Mouse (Mus musculus) embryo, embryonic 10 days (tissue): Measurements from ENCODE around the gene Hhex.

Source experiments
- DNase-seq: peaks from one replicate; pipeline ENCODE4 v3.0.0-alpha.2; 2015; ENCODE audit warnings: low spot score

Hhex gene

DNA sequence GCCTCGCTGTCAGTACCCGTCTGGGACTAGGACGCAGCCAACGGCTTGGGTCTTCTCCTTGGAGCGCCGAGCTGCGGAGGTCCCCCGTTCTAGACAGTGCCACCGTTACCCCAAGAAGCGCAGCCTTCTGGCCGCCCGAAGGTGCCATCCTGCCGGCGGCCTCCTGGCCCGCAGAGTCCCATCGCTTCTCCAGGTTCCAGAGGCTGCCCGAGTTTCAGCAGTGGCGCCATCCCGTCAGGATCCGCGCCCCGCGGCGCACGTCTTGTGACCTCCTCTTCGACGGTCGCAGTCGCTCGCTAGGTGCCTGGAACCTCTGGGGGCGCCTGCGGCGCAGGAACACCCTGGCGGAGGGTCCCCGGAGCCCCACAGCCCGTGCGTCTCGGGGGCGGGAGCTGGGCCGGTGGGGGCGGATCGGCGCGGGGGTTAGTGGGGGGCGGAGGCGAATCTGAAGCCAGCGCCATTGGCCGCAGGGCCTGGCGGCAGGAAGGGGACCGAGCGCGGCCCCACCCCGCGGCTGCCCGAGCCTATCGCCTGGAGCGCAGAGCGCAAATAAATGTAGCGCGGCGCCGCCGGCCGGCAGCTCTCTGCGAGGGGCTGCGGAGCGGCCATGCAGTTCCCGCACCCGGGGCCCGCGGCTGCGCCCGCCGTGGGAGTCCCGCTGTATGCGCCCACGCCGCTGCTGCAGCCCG is at the start of gene Hhex:
Gene Hhex, plus strand, starts transcription at position 548 of the 689 bp plus-strand sequence.
- DNase-seq, result peak; percentile 62

DNA sequence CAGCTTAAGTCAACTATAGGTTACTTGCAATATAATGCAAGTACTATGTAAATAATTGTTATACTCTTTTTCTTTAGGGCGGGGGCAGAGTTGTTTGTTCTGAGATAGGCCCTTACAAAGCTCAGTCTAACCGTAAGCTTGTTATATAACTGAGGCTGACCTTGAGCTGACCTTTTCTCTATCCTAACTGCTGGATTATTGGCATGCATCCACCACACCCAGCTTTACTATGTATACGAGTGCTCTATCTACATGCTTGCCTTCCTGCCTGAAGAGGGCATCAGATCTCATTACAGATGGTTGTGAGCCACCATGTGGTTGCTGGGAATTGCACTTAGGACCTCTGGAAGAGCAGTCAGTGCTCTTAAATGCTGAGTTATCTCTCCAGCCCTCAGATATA is 48.5 kb upstream of the Hhex start:
- DNase-seq, result no peak

DNA sequence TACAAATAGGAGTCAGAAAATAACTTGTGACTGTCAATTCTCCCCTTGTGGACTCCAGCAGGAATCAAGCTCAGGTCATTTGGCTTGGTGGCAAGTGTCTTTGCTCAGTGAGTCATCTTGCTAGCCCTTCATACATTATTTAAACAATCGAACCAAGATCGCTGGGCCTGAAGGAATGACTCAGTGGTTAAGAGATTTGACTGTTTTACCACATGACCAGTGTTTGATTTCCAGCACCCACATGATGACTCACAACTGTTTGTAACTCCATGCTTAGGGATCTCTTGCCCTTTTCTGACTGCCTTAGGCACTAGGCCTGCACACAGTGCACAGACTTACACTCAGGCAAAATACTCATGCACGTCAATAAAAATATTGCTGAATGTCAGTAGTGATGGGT is 42.7 kb upstream of the Hhex start:
- DNase-seq, result no peak

DNA sequence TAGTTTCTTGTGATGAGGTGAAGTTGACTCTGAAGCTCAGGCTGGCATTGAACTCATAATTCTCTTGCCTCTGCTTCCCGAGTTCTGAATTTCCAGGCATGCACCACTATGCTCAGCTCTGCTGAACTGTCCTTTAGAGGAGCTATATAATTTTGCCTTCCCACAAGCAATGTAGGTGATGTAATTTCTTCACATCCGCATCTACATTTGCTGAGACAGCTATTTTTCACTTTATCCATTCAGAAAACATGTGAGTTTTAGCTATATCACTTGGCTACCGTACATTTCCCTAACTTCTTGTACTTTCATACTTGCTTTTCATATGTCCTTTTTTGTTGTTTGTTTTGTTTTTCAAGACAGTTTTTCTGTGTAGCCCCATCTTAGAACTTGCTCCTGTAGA is 38.3 kb upstream of the Hhex start:
- no peak for DNase-seq

DNA sequence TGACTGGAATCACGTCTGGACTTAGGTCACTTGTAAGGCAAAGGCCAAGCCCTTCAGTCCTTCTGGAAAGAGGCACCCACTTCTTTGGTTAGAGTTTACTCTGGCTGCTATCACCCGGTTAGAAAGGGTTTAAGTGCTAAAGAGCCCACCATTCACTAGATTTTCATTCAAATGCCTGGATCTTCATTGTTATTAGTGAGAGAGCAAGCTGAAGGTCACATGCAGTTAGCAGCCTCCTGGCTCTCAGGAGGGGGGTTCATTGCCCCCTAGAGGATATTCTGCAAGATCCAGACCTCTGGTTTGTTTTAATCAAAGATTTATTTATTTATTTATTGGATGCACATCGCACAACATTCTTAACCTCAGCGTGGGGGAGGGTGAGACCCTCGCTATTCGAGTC is 33.7 kb upstream of the Hhex start:
- DNase-seq, result no peak

DNA sequence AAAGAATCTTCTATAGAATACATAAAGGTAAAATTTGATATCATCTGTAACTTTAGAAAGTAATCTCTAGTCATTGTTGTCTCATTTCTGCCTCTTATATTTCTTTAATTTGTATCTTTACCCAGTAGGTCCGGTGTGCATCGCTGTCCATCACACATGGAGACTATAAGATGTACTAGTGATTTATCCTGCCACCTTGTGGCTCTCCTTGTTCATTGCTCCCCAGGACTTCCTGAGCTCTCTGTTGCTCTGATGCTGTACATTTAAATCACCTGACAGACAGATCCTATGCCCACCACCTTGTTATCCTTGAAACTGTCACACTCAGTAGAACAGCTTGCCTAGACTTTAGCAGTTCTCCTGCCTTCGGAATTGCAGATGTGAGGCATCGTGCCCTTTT is 16.3 kb upstream of the Hhex start:
- peak; percentile 40 for DNase-seq

DNA sequence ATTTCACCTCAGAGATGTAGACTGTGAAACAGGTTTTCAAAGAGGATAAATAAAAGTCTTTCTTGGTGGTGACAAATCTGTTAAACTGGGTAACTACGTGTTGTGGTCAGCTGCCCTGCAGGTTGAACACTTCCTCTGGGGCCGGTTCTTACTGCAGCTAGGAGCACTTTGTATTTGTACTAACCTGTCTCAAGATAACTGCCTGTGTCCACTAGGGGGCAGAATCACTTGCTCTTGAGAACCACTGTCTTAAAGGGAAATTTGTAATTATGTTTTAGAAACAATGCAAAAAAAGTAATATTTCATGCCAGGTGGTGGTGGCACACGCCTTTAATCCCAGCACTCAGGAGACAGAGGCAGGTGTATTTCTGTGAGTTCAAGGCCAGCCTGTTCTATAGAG is 15.0 kb upstream of the Hhex start:
- DNase-seq, result peak; percentile 85

DNA sequence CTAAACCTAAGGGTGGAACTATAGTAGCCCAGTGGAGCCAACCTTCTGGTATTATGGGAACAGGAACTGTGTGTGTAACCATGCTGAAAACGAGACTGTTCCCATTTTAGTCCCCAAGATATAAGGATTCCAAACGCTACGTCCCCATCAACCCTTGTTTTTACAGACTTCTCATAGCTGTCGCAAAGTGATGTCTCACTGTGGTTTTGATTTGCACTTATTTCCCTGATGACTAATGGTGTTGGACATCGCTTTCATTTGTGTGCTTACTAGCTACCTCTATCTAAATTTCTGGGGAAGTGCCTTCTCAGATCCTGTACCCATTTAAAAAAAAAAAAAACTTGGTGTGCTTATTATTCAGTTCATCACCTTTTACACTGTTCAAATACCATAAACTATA is 6.0 kb upstream of the Hhex start:
- DNase-seq, result no peak

DNA sequence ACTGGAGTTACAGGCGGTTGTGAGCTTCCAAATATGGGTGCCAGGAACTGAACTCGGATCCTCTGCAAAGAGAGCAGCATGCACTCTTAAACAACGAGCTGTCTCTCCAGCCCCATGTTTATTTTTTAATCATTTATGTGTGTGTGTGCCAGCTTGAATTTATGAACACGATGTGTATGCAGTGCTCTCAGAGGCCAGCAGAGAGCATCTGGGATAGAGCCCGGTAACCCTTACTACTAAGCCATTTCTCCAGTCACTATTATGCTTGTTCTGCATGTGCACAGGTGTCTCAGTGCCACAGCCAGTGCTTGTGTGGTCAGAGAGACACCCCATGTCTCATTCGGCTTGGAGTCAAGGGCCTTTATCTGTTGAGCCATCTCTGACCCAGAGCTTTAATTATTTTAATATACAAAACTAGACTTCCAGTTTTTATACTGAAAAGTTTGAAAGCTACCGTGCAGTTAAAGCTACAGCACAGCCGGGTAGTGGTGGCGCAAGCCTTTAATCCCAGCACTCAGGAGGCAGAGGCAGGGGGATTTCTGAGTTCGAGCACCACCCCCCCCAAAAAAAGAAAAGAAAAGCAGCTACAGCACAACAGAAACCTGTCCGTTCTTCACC is 3.4 kb upstream of the Hhex start:
- DNase-seq, result no peak

DNA sequence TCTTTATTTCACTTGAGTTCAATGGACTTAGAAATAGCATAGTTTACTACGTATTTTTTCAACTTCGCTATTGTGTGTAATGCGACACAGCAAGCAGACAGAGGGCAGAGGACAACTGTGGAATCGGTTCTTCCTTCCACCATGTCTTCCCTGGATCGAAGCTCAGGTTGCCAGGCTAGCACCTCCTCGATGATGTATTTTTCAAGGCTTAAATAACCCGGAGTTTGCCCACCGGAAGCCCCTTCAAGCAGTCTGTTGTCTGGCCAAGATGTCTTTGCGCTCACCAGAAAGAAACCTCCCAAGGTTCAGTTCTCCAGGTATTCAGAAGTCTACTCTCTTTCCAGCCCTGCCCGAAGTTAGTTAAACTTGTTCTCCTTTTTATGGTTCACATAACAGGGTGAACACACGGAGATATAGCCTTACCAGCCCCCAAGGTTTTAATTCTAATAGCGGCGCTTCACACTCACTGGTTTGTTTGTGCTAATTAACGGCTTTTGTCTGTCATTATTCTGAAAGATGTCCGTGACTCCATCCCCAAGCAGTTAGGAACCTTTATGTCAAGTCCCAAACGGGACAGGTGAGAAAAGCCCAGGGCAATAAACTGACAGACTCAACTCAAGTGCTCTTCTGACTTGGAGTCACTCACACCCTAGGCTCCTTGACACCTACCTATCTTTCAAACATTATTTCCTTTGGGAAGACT is 1.6 kb upstream of the Hhex start:
- DNase-seq, result no peak

DNA sequence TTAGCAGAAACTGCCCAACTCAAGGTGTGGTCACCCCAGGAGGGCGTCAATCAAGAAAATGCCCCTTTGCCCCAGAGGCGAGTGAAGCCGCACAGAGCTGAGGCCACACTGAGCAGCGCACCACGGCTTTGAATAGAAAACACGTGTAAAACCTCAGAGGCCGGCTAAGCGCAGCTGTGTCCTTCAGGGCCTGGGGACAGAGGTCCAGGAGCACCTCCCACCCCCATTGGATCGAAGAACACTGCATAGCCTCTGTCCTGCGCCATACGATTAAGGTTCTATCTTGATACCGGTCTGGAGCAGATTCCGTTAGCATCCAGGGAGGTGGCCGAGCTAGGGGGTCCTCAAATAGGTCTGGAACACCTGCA is 731 bp upstream of the Hhex start:
- DNase-seq, result peak; percentile 58

DNA sequence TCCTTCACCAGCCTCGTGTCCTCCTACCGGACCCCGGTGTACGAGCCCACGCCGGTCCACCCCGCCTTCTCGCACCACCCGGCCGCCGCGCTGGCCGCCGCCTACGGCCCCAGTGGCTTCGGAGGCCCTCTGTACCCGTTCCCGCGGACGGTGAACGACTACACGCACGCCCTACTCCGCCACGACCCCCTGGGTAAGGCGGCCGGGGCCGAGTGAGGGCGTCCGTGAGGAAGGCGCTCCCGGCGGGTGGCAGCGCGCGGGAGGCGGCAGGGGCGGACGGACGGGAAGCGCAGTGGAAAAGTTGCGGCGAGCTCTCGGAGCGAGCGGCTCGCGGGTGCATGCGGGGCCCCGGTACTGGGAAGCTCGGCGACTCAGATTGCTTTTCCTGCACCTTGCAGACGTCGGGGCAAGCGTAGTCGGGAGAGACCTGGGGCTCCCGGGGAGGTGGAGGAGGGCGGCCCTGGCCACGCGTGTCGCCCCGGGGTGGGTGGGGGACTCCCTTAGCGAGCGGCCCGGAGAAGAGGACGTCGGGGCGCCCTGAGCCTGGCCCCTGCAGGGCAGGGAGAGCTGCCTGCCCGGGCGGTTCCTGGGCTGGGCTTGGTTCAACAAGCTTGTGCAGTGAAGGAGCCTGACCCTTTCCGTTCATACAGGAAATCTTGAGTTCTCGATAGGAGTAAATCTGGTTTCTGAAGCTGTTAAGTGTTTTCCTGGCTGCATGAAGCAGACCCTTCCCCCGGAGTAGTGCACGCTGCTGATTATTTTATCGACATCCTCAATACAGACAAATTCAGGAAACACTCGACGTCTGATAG is 637 bp downstream of the Hhex start:
- DNase-seq, result peak; percentile 41

DNA sequence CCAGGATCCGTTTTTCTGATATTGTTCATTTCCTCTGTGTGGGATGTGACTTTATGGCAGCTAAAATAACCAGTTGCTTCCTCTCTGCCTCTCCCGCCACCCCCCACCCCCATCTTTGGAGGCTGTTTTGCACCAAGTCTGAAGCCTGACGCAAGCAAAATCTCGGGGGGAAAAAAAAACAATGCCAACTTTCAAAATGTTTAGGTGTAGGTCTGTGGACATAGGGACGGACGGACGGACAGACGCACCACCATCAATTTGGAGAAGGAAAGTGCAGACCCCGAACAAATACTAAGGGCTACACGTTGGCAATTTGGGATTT is 1.2 kb downstream of the Hhex start:
- DNase-seq, result no peak

DNA sequence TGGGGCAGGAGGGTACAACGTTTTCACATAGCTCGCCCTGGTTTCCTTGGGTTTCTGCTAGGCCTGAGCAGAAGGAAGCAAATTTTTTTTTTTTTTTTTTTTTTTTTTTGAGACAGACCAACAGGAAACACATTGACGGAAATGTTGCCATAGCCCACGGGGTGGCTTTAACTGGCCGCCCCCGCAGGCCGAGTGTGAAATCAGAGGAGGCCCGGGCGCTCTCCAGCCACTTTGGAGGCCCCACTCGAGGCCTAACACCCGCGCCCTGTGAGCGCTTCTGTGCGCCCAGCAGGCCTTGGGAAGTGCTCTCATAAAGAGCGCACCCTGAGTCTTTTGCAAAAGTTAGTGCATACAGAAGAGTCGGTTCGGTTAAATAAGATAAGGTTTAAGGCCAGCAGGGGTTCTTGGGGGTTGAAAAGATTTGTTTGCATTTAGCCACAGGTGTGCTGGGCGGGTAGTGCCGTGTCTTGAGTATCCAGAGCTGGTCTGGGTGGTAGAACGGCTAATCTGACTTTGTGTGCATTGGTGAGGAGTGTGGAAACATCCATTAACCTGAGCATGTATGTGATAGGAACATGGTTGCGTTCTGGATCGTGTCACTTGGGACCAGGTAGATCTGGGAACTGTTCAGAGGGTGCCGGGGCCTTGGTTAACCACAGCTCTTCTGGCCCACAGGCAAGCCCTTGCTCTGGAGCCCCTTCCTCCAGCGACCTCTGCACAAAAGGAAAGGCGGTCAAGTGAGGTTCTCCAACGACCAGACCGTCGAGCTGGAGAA is 2.1 kb downstream of the Hhex start:
- no peak for DNase-seq

DNA sequence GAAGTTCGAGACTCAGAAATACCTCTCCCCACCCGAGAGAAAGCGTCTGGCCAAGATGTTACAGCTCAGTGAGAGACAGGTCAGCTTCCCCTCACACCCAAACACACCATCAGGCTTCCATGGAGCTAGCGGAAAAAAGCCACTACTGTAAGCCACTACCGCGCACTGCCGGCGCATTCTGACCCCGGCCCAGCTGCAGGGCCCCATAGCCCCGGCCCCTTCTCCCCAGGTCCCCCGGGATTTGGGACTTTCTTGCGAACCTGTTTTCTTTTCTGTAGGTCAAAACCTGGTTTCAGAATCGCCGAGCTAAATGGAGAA is 2.6 kb downstream of the Hhex start:
- peak; percentile 29 for DNase-seq

DNA sequence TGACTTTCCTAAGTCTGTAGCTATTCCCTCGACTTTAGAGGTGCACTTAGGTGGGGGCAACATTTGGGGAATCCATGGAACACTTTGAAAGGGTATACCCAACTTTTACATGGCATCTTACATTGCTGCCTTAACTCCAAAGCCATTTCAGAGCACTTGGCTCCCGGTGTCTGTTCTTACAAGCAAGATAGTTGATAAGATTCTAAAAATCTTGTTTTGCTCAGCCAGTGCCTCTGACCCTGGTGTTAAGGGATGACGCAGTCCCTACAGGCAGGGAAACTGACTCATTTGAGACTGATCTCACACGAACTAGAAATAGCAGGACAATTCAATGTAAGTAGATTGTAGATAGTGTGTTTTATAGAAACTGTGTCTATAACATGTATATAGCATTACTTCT is 5.6 kb downstream of the Hhex start:
- no peak for DNase-seq

DNA sequence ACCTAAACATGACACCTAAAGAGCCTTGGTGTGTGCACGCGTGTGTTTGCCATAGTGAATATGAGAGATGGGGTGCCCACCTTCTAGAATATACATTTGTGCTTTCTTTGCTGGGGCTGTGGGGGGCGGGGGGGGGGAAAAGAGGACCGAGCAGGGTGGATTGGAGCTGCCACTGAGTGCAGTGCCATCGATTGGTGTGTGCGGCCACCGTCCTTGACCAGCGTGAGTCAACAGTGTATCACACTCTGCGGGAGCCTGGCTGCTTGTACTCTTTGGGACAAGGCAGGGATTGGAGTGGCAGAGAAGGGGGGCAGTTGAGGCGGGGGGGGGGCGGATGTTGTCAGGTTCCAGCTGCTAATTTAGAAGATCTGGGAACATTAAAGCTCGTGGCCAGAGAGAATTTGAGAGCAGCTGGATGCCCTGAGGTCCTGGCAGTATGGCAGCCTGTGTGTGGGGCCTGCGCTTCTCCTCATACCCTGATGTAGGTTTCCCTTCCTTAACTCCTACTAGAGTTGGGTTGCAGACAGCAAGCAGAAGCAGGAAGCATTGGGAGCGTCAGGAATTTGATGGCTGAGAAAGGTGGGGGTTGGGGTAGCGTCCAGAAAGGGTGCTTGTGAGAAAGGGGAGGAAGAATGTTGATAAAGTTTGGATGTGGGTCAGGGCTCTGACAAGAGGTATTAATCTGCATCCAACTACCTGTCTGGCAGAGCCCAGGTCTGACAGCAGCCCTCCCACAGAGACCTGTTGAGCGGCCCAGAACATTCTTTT is 6.3 kb downstream of the Hhex start:
- no peak for DNase-seq

DNA sequence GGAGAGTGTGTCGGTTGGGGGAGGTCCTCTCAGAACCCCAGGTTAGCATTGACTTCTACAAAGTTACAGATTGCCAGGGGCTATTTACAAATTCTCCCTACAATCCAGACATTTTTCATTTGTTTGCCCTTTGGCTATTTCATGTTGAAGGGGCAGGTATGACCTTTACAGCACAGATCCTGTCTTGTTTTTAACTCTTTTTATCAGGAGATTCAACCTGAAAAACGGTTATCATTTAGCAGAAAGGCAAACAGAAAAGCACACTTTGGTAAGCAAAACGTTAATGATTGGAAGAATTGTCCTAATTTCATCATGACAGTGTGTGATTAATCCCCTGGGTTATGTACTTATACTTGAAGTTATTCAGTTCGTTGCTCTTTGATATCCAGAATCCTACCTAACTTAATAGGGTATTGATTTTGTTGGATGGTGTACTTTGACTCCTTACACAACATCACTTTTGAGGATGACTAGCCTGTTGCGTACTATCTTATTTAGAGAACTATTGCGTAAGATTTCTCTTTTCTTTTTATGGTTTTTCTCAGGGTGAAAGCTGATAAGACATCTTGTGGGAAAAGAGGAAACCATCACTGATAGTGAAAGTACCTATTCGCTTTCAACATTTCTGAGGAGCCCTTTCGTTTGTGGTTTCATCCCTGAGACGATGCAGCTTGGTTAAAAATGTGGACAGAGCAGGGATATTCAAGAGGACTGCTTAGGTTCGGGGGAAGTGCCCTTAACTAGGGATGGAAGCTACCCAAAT is 8.1 kb downstream of the Hhex start:
- no peak for DNase-seq

DNA sequence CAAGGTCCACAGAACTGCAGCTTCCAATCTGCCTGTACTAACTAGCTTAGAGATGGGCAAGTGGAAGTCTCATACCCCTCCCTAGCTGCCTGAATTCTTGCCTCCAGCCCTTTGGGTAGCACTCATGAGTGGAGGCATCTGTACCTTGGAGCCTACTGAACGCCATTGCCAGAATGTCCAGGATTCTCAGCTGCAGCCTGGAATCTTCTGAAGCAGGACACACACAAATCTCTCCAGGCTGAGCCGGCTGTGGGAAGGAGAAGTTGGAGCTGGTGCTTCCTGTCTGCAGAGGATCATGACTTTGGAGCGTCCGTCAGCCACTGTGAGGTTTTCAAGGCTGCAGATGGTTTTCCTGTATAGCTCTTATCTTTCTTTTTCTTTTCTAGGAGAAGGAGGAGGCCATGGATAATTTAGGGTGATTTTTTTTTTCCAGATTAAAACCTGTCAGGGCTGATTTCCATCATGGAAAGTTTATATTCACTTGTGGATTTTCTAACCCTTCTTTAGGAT is 9.1 kb downstream of the Hhex start:
- DNase-seq, result no peak

DNA sequence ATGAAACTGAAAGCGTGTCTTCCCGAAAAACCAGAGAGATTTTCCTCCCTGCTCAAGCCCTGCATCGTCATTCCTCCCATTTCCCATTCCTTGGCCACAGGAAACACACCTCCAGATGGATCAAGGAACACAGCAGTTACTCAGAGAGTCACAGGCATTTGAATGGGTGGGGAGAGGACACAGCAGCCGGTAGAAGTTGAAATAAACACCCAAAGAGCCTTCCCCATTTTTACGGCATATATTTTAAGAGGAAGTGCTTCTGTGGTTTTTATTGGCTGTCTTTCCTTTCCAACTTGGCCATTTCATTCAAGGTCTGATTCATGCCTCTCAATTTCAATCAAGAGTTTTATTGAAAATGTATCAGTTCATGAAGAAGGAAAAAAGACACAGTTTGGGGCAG is 13.6 kb downstream of the Hhex start:
- DNase-seq, result no peak

DNA sequence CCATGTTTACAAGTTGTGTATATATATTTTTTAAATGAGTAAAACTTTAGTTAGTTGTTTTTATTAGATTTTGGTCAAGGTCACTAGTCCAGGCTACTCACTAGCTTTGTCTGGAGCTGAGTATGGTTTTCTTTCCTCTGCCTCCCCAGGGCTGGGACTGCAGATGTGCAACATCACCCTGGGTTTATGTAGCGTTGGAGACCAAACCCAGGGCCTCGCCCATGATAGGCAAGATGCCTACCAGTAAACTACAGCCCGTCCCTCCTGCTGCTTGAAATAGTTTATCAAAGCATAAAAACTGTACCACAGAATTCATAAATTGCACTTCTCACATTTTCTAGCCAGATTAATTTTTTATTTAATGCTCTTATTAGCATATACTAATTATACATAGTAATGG is 14.6 kb downstream of the Hhex start:
- DNase-seq, result no peak
